Comparison of ENCODE assay signal across 26 mouse cellular contexts in the genomic region with DNA sequence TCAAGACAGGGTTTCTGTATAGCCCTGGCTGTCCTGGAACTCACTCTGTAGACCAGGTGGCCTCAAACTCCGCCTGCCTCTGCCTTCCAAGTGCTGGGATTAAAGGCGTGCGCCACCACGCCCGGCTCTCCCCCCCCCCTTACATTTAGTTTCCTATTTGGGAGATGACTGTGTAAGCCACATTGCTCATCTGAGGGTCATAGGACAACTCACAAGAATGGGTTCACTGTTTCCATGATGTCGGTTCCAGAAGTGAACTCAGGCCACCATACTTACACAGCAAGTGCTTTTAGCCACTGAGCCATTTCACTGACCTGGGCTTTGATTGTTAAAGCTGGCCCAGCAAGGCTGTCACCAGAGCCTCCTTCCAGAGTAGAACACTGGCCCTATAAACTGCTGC. TPM values are rescaled to one million over a fixed set of nuclear protein-coding genes. Genes with fewer than 3 reads are reported as not detected.
"Had no signal": no experiment of that assay in that cellular context is flagged by ENCODE, and none has a peak within 500 bp of the region (broad histone marks: within the 10 kb centered on the region; RNA-seq: fewer than 3 reads in every experiment).

No protein-coding gene starts in this region.

- H3K9me3 ChIP-seq: heart, embryonic 13.5 days; heart, embryonic 15.5 days; hindbrain, embryonic 10.5 days; hindbrain, embryonic 12.5 days; limb, embryonic 10.5 days; limb, embryonic 12.5 days; liver, embryonic 13.5 days; liver, embryonic 15.5 days had no signal

- DNase-seq: gastrocnemius, adult 2 months; gastrocnemius, postnatal 10 days; gastrocnemius, postnatal 25 days; heart, postnatal 14 days; heart, postnatal 4 days; kidney, adult 18-20 months; kidney, adult 8-10 months; kidney, postnatal 10 days; kidney, postnatal 25 days; kidney, postnatal 4 days; liver; liver, embryonic 13.5 days; liver, postnatal 0 days had no signal

- H3K4me3 ChIP-seq: gastrocnemius, adult 2 months; heart, embryonic 13.5 days; heart, embryonic 15.5 days; hindbrain, embryonic 10.5 days; hindbrain, embryonic 12.5 days; layer of hippocampus, adult 2 months; left cerebral cortex, adult 2 months; limb, embryonic 10.5 days; limb, embryonic 12.5 days; liver, embryonic 13.5 days; liver, embryonic 15.5 days had no signal

- H3K4me1 ChIP-seq: heart, embryonic 13.5 days; heart, embryonic 15.5 days; hindbrain, embryonic 10.5 days; hindbrain, embryonic 12.5 days; limb, embryonic 10.5 days; limb, embryonic 12.5 days; liver, embryonic 13.5 days; liver, embryonic 15.5 days had no signal

- H3K9ac ChIP-seq: heart, embryonic 13.5 days; heart, embryonic 15.5 days; hindbrain, embryonic 12.5 days; hindbrain, embryonic 14.5 days; limb, embryonic 12.5 days; liver, embryonic 13.5 days; liver, embryonic 15.5 days; liver, postnatal 0 days had no signal

- H3K27ac ChIP-seq: gastrocnemius, adult 2 months; heart, embryonic 13.5 days; heart, embryonic 15.5 days; hindbrain, embryonic 10.5 days; hindbrain, embryonic 12.5 days; hindbrain, embryonic 14.5 days; layer of hippocampus, adult 2 months; left cerebral cortex, adult 2 months; limb, embryonic 10.5 days; limb, embryonic 12.5 days; liver, embryonic 13.5 days; liver, embryonic 15.5 days had no signal

- H3K4me2 ChIP-seq: heart, embryonic 11.5 days; heart, embryonic 13.5 days; heart, embryonic 15.5 days; hindbrain, embryonic 12.5 days; hindbrain, embryonic 14.5 days; limb, embryonic 12.5 days; liver, embryonic 11.5 days; liver, embryonic 13.5 days; liver, embryonic 15.5 days had no signal

- H3K27me3 ChIP-seq: heart, embryonic 13.5 days; heart, embryonic 15.5 days; hindbrain, embryonic 12.5 days; limb, embryonic 12.5 days; liver, embryonic 13.5 days; liver, embryonic 15.5 days had no signal

RNA-seq across cellular contexts. Expression of a gene that starts 11.8 kb away (rescaled TPM):
- total RNA-seq: granulocyte monocyte progenitor cell, adult 5-6 weeks had no signal
